Mouse (Mus musculus): ENCODE measurements around the gene Sebox. TPM values are rescaled to one million over a fixed set of nuclear protein-coding genes. Genes with fewer than 3 reads are reported as not detected.

The Sebox gene
- polyA plus RNA-seq, 1 experiment from 2014 or later, result not detected

DNA sequence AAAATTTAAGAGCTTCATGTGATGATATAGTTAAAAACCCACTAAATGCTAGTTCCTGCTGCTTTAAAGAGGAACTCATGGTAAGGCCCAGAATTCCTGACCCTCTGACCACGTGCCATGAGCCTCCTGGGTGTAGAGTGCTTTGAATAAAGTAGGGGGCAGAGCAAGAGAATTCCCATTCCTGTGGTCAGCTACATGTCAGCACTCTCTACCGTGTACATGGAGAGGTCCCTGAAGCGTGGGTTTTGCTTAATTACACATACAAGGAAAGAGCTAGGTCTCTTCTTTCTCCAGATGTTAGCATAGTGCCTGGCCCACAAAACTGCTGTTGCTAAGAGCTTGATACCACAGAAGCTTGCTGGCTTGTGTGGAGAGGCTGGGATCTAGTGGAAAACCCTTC, 2.2 kb downstream of the Sebox start:
- Histone ChIP-seq H3K36me3 (ENCODE audit: control insufficient read depth, insufficient read depth, low read length) (peaks cover 14% of the 10 kb centered on the region), H3K4me3 (ENCODE audit: low read depth, low read length) (no peak overlapping the region), H3K9me3 (ENCODE audit: control insufficient read depth, low read length) (no peaks in the 10 kb centered on the region), H3K4me1 (ENCODE audit: control insufficient read depth, insufficient read depth, low read length) (no peaks in the 10 kb centered on the region), H3K27ac (ENCODE audit: low read depth, low read length) (no peak overlapping the region), H3K27me3 (ENCODE audit: control insufficient read depth, insufficient read depth, low read length) (no peaks in the 10 kb centered on the region), H3K4me2 (ENCODE audit: low read depth, low read length) (no peak overlapping the region), H3K9ac (replicated peaks; ENCODE audit: low read depth, low read length) (no peak overlapping the region)
- WGBS, result 86% methylated on average over 3 of the region's 3 CpGs
- no peak for ATAC-seq (ENCODE audit: low read depth)

DNA sequence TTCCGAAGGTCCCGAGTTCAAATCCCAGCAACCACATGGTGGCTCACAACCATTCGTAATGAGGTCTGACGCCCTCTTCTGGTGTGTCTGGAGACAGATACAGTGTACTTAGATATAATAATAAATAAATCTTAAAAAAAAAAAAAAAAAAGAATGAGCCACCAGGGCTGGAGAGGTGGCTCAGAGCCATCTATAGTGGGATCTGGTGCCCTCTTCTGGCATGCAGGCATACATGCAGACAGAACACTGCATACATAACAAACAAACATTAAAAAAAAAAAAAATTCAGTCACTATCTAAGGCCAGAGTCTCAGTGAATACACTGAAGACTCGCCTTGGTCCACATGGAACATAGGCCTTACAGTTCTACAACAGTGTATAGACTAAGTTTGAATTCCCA, 5.9 kb downstream of the Sebox start:
- Histone ChIP-seq H3K9me3 (ENCODE audit: control insufficient read depth, low read length) (no peaks in the 10 kb centered on the region), H3K27me3 (ENCODE audit: control insufficient read depth, insufficient read depth, low read length) (no peaks in the 10 kb centered on the region), H3K4me2 (ENCODE audit: low read depth, low read length) (no peak overlapping the region), H3K4me3 (ENCODE audit: low read depth, low read length) (no peak overlapping the region), H3K4me1 (ENCODE audit: control insufficient read depth, insufficient read depth, low read length) (peaks cover 13% of the 10 kb centered on the region), H3K9ac (replicated peaks; ENCODE audit: low read depth, low read length) (no peak overlapping the region), H3K36me3 (ENCODE audit: control insufficient read depth, insufficient read depth, low read length) (peaks cover 14% of the 10 kb centered on the region), H3K27ac (ENCODE audit: low read depth, low read length) (no peak overlapping the region)
- ATAC-seq (ENCODE audit: low read depth), result no peak
- 86% methylated on average over 5 of the region's 5 CpGs for WGBS

GRCm38 (mm10) chr11:78512025-78512957, 9.0 kb downstream of the Sebox start, which contains the start of the genes Tmem199 and Poldip2:
Gene Tmem199, minus strand, starts transcription at chr11:78512172.
Gene Poldip2, plus strand, starts transcription at chr11:78512193.
- Histone ChIP-seq H3K4me1 (ENCODE audit: control insufficient read depth, insufficient read depth, low read length) (peaks cover 13% of the 10 kb centered on the region), H3K27me3 (ENCODE audit: control insufficient read depth, insufficient read depth, low read length) (no peaks in the 10 kb centered on the region), H3K9me3 (ENCODE audit: control insufficient read depth, low read length) (no peaks in the 10 kb centered on the region), H3K4me3 (ENCODE audit: low read depth, low read length) (peak within 1 kb of the TSS; percentile 97), H3K27ac (ENCODE audit: low read depth, low read length) (peak within 1 kb of the TSS; percentile 80), H3K9ac (replicated peaks; ENCODE audit: low read depth, low read length) (peak within 1 kb of the TSS; percentile 86), H3K4me2 (ENCODE audit: low read depth, low read length) (peak within 1 kb of the TSS; percentile 97), H3K36me3 (ENCODE audit: control insufficient read depth, insufficient read depth, low read length) (peaks cover 19% of the 10 kb centered on the region)
- peak; percentile 96 for ATAC-seq (ENCODE audit: low read depth)
- WGBS, result 2% methylated on average over 61 of the region's 67 CpGs

DNA sequence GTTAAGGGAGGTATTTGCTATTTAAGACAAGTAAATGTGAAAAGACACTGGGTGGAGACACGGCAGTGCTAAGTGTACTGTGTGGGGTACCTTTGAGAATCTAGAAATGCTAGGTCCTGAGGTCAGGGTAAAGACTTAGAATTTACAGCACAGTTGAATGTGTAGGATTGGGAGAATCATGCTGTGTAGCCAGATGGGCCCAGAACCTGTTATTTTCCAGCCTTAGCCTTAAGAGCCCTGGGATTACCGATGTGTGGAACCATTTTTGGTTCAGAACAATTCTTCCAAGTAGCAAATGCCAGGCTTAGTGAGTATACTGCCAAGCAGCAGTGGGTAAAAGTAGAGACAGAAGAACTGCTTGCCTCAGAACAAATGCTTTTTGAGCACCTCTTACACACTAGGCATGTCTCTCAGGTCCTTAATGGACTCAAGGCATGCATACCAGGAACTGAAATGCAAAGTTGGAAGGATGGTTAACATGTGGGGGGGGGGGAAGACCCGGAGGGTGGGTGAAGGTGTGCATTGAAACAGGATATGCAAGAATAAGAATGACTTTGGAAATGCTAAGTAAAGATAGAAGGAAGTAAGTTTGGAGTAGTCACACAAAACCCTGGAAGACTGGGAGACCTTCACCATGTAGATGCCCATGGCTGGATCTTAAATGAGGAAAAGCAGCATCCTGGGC, 10.0 kb downstream of the Sebox start:
- Histone ChIP-seq H3K4me2 (ENCODE audit: low read depth, low read length) (peak overlapping the region; percentile 97), H3K9me3 (ENCODE audit: control insufficient read depth, low read length) (no peaks in the 10 kb centered on the region), H3K27me3 (ENCODE audit: control insufficient read depth, insufficient read depth, low read length) (no peaks in the 10 kb centered on the region), H3K4me3 (ENCODE audit: low read depth, low read length) (peak overlapping the region; percentile 97), H3K27ac (ENCODE audit: low read depth, low read length) (no peak overlapping the region), H3K36me3 (ENCODE audit: control insufficient read depth, insufficient read depth, low read length) (peaks cover 25% of the 10 kb centered on the region), H3K9ac (replicated peaks; ENCODE audit: low read depth, low read length) (peak overlapping the region; percentile 86; the same call in 1 of the 2 replicates), H3K4me1 (ENCODE audit: control insufficient read depth, insufficient read depth, low read length) (peaks cover 13% of the 10 kb centered on the region)
- ATAC-seq (ENCODE audit: low read depth), result no peak
- WGBS, result 78% methylated on average over 3 of the region's 3 CpGs

- Histone ChIP-seq H3K4me2 (ENCODE audit: low read depth, low read length) (no peak overlapping the region), H3K27ac (ENCODE audit: low read depth, low read length) (no peak overlapping the region), H3K9ac (replicated peaks; ENCODE audit: low read depth, low read length) (no peak overlapping the region), H3K27me3 (ENCODE audit: control insufficient read depth, insufficient read depth, low read length) (no peaks in the 10 kb centered on the region), H3K36me3 (ENCODE audit: control insufficient read depth, insufficient read depth, low read length) (peaks cover 31% of the 10 kb centered on the region), H3K4me1 (ENCODE audit: control insufficient read depth, insufficient read depth, low read length) (peaks cover 13% of the 10 kb centered on the region), H3K9me3 (ENCODE audit: control insufficient read depth, low read length) (no peaks in the 10 kb centered on the region), H3K4me3 (ENCODE audit: low read depth, low read length) (no peak overlapping the region)
- WGBS, result 68% methylated on average over 2 of the region's 2 CpGs
- no peak for ATAC-seq (ENCODE audit: low read depth)
Measured at GRCm38 (mm10) chr11:78515549-78516325, 12.5 kb downstream of the Sebox start.

DNA sequence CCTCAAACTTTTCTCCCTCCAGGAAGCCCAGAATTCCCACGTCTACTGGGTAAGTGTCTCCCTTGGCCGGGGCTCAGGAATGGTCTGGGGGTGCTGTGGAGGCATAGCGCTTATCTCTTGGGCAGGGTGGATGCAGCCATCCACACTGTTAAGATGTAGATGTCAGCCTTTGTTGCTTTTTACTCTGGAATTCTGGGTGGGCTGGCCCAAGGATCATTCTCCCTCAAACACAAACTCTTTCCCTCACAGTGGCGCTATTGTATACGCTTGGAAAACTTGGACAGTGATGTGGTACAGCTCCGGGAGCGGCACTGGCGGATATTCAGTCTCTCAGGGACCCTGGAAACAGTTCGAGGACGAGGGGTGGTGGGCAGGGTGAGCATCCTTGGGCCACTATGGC, 15.7 kb downstream of the Sebox start:
- no peaks in the 10 kb centered on the region for H3K27me3 ChIP-seq (ENCODE audit: control insufficient read depth, insufficient read depth, low read length)
- ATAC-seq (ENCODE audit: low read depth), result no peak
- no peak overlapping the region for H3K4me3 ChIP-seq (ENCODE audit: low read depth, low read length)
- no peak overlapping the region for H3K4me2 ChIP-seq (ENCODE audit: low read depth, low read length)
- no peaks in the 10 kb centered on the region for H3K9me3 ChIP-seq (ENCODE audit: control insufficient read depth, low read length)
- no peaks in the 10 kb centered on the region for H3K4me1 ChIP-seq (ENCODE audit: control insufficient read depth, insufficient read depth, low read length)
- H3K27ac ChIP-seq (ENCODE audit: low read depth, low read length), result no peak overlapping the region
- H3K9ac ChIP-seq (replicated peaks; ENCODE audit: low read depth, low read length), result no peak overlapping the region
- 92% methylated on average over 10 of the region's 10 CpGs for WGBS
- H3K36me3 ChIP-seq (ENCODE audit: control insufficient read depth, insufficient read depth, low read length), result peaks cover 59% of the 10 kb centered on the region

GRCm38 (mm10) chr11:78521880-78522279, 18.6 kb downstream of the Sebox start:
- Histone ChIP-seq H3K36me3 (ENCODE audit: control insufficient read depth, insufficient read depth, low read length) (peaks cover 71% of the 10 kb centered on the region), H3K4me2 (ENCODE audit: low read depth, low read length) (no peak overlapping the region), H3K9me3 (ENCODE audit: control insufficient read depth, low read length) (no peaks in the 10 kb centered on the region), H3K27me3 (ENCODE audit: control insufficient read depth, insufficient read depth, low read length) (no peaks in the 10 kb centered on the region), H3K4me1 (ENCODE audit: control insufficient read depth, insufficient read depth, low read length) (no peaks in the 10 kb centered on the region), H3K9ac (replicated peaks; ENCODE audit: low read depth, low read length) (no peak overlapping the region), H3K4me3 (ENCODE audit: low read depth, low read length) (no peak overlapping the region), H3K27ac (ENCODE audit: low read depth, low read length) (no peak overlapping the region)
- no peak for ATAC-seq (ENCODE audit: low read depth)
- WGBS, result 90% methylated on average over 3 of the region's 3 CpGs

- Histone ChIP-seq H3K27me3 (ENCODE audit: control insufficient read depth, insufficient read depth, low read length) (no peaks in the 10 kb centered on the region), H3K4me3 (ENCODE audit: low read depth, low read length) (no peak overlapping the region), H3K9ac (replicated peaks; ENCODE audit: low read depth, low read length) (no peak overlapping the region), H3K4me2 (ENCODE audit: low read depth, low read length) (no peak overlapping the region), H3K9me3 (ENCODE audit: control insufficient read depth, low read length) (no peaks in the 10 kb centered on the region), H3K27ac (ENCODE audit: low read depth, low read length) (no peak overlapping the region), H3K36me3 (ENCODE audit: control insufficient read depth, insufficient read depth, low read length) (peaks cover 73% of the 10 kb centered on the region), H3K4me1 (ENCODE audit: control insufficient read depth, insufficient read depth, low read length) (no peaks in the 10 kb centered on the region)
- WGBS, result 88% methylated on average over 1 of the region's 1 CpGs
- no peak for ATAC-seq (ENCODE audit: low read depth)
Measured at GRCm38 (mm10) chr11:78522481-78522997, 19.3 kb downstream of the Sebox start.

Data from neural tube, embryonic 14.5 days (tissue).